Mouse (Mus musculus) forebrain, embryonic 15.5 days (tissue): Measurements from ENCODE around the gene Gm5737. TPM values are rescaled to one million over a fixed set of nuclear protein-coding genes. Genes with fewer than 3 reads are reported as not detected.

ENCODE experiments used
- ATAC-seq: fragments of 200-750 bp; cut with Nextera tagmentation; replicated peaks from 2 replicates; pipeline ENCODE4 v1.8.0; 2017; ENCODE audit warnings: mild to moderate bottlenecking, moderate TSS enrichment, moderate library complexity
- H3K27ac ChIP-seq: fragments of 300-500 bp; sonication (generic); replicated peaks from 2 replicates; pipeline ENCODE4 v1.5.1; 2015; ENCODE audit warnings: mild to moderate bottlenecking, inconsistent platforms
- H3K27me3 ChIP-seq: fragments of 300-500 bp; sonication (generic); 2 replicates; pipeline ENCODE4 v1.6.1; 2015; ENCODE audit warnings: inconsistent platforms
- H3K36me3 ChIP-seq: fragments of 300-500 bp; sonication (generic); 2 replicates; pipeline ENCODE4 v1.6.1; 2015; ENCODE audit warnings: mild to moderate bottlenecking, inconsistent platforms
- H3K4me1 ChIP-seq: fragments of 300-500 bp; sonication (generic); 2 replicates; pipeline ENCODE4 v1.6.1; 2015; ENCODE audit warnings: inconsistent platforms
- H3K4me2 ChIP-seq: fragments of 300-500 bp; sonication (generic); replicated peaks from 2 replicates; pipeline ENCODE4 v1.6.1; 2015; ENCODE audit warnings: mild to moderate bottlenecking, inconsistent platforms
- H3K4me3 ChIP-seq: fragments of 300-500 bp; sonication (generic); 2 replicates; pipeline ENCODE4 v1.5.1; 2015; ENCODE audit warnings: mild to moderate bottlenecking, inconsistent platforms
- H3K9ac ChIP-seq: fragments of 300-500 bp; sonication (generic); replicated peaks from 2 replicates; pipeline ENCODE4 v1.6.1; 2015; ENCODE audit warnings: mild to moderate bottlenecking, inconsistent platforms
- H3K9me3 ChIP-seq: fragments of 300-500 bp; sonication (generic); 2 replicates; pipeline ENCODE4 v1.6.1; 2016; ENCODE audit warnings: inconsistent platforms
- WGBS: fragments of 180-500 bp; shearing (Covaris S2); methylation state at CpG from one replicate; pipeline ENCODE4 v1.1.7; 2015; ENCODE audit warnings: mixed read lengths; 5-methylcytosine and 5-hydroxymethylcytosine counted together
- polyA plus RNA-seq: library from polyadenylated mRNA; unstranded; fragments of >200 nt; fragmentation: Nextera tagmentation; extraction: Ambion mirVana; gene quantifications from 2 replicates; pipeline ENCODE4 v1.2.1, GENCODE M21; 2015

Gm5737 gene
- polyA plus RNA-seq, 1 experiment from 2014 or later = not detected

- peaks cover 15% of the 10 kb centered on the region; the same call in 1 of the 2 replicates for H3K27me3 ChIP-seq
Measured at GRCm38 (mm10) chr7:120830431-120831381, 18.5 kb downstream of the Gm5737 start.

GRCm38 (mm10) chr7:120834426-120834825 lies 22.3 kb downstream of the Gm5737 start:
- Histone ChIP-seq H3K36me3 (no peaks in the 10 kb centered on the region), H3K4me1 (peaks cover 20% of the 10 kb centered on the region), H3K4me2 (peak overlapping the region; percentile 48), H3K9me3 (no peaks in the 10 kb centered on the region), H3K4me3 (peak overlapping the region; percentile 81), H3K9ac (peak overlapping the region; percentile 39; the same call in 1 of the 2 replicates), H3K27ac (peak overlapping the region; percentile 80), H3K27me3 (peaks cover 13% of the 10 kb centered on the region; the same call in 1 of the 2 replicates)
- 44% methylated on average over 6 of the region's 6 CpGs for WGBS
- no peak for ATAC-seq

More at GRCm38 (mm10) chr7:120830431-120831381, 18.5 kb downstream of the Gm5737 start:
- Histone ChIP-seq H3K4me2 (peak overlapping the region; percentile 92), H3K9ac (peak overlapping the region; percentile 57), H3K36me3 (no peaks in the 10 kb centered on the region), H3K27ac (no peak overlapping the region; the same call in 1 of the 2 replicates), H3K4me3 (peak overlapping the region; percentile 56), H3K4me1 (peaks cover 20% of the 10 kb centered on the region), H3K9me3 (no peaks in the 10 kb centered on the region)
- WGBS = 2% methylated on average over 46 of the region's 46 CpGs
- ATAC-seq = no peak; the same call in 1 of the 2 replicates

DNA sequence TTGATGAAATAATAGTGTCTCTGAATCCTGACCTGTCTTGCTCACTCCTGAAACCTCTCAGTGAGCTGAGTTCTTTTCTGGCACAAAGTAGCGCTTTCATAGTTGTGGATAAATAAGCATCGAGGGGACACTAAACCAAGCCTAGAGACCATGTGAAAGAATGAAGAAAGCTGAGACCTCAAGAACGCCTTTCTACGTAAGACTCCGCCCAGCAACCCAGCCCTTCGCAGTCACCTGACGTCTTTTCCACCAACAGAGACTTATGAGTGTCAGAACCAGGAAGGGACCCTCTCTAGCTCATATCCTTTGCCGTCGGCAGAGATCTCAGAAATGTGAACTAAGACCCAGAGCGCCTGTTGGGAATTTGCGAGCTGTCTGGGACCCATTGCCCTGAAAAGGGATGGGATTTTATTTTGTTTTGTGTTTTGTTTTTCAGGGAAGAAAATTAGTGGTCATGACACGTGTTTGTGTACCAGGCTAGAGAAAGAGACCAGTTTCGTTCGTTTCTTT lies 22.8 kb downstream of the Gm5737 start:
- 9% methylated on average over 14 of the region's 14 CpGs for WGBS
- peak overlapping the region; percentile 48 for H3K4me2 ChIP-seq

DNA sequence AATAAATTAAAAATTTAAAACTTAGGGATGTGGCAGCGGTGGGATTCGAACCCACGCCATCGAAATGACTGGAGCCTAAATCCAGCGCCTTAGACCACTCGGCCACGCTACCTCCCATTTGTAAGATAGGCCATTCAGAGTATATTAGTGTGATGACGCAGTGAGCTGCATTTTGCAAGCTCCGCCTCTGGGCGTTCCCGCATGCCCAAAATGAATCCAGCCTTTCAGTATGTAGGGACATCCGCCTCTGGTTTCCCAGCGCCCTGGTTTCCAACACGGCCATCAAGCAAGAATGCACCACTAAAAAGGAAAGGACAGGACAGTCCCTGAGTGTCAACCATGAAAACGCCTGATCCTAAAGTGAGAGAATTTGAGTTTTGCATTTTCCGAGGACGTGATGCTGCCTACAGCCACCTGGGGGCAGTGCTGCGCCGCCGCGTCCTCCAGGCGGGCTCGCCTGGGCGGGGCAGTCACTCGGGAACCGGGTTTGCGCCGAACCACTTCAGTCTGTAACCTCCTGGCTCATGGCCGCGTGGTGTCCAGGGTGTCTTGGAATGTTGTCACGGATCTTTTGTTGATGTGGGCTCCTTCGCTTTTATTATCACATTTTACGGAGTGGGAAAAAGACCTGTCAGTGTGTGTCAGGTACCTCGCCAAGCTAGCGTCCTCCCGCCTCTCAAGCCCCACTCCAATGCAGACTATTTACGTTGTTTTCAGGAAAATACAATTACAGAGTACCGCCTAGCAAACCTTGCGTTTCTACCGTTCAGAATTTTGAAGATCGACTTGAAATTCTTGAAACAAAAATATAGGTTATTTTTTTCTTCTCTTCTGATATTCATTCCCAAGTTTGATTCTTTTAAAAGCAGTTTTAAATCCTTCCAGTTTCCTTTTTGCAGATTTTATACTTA lies 23.5 kb downstream of the Gm5737 start:
- Histone ChIP-seq H3K4me3 (peak overlapping the region; percentile 81), H3K4me1 (peaks cover 15% of the 10 kb centered on the region)

More for the DNA sequence above, 22.8 kb downstream of the Gm5737 start:
- Histone ChIP-seq H3K36me3 (no peaks in the 10 kb centered on the region), H3K4me1 (peaks cover 20% of the 10 kb centered on the region), H3K27ac (peak overlapping the region; percentile 80), H3K4me3 (peak overlapping the region; percentile 81), H3K9ac (peak overlapping the region; percentile 39), H3K9me3 (no peaks in the 10 kb centered on the region), H3K27me3 (peaks cover 8% of the 10 kb centered on the region; the same call in 1 of the 2 replicates)
- peak; percentile 89 for ATAC-seq

GRCm38 (mm10) chr7:120836361-120836760 lies 24.2 kb downstream of the Gm5737 start:
- Histone ChIP-seq H3K9me3 (no peaks in the 10 kb centered on the region), H3K9ac (peak overlapping the region; percentile 62), H3K4me3 (peak overlapping the region; percentile 81), H3K27me3 (0 out of 2 replicates have a peak, but pooled peaks cover 4% of the 10 kb centered on the region), H3K36me3 (no peaks in the 10 kb centered on the region), H3K27ac (peak overlapping the region; percentile 91), H3K4me2 (peak overlapping the region; percentile 49), H3K4me1 (peaks cover 8% of the 10 kb centered on the region; the same call in 1 of the 2 replicates)
- WGBS = 4% methylated on average over 12 of the region's 12 CpGs
- ATAC-seq = no peak

More for the DNA sequence above, 23.5 kb downstream of the Gm5737 start:
- peak overlapping the region; percentile 62 for H3K9ac ChIP-seq
- WGBS = under 1% methylated on average over 41 of the region's 41 CpGs
- peak overlapping the region; percentile 91 for H3K27ac ChIP-seq
- no peaks in the 10 kb centered on the region for H3K9me3 ChIP-seq
- H3K36me3 ChIP-seq = no peaks in the 10 kb centered on the region
- peak overlapping the region; percentile 49 for H3K4me2 ChIP-seq
- ATAC-seq = peak; percentile 92
- peaks cover 6% of the 10 kb centered on the region; the same call in 1 of the 2 replicates for H3K27me3 ChIP-seq

DNA sequence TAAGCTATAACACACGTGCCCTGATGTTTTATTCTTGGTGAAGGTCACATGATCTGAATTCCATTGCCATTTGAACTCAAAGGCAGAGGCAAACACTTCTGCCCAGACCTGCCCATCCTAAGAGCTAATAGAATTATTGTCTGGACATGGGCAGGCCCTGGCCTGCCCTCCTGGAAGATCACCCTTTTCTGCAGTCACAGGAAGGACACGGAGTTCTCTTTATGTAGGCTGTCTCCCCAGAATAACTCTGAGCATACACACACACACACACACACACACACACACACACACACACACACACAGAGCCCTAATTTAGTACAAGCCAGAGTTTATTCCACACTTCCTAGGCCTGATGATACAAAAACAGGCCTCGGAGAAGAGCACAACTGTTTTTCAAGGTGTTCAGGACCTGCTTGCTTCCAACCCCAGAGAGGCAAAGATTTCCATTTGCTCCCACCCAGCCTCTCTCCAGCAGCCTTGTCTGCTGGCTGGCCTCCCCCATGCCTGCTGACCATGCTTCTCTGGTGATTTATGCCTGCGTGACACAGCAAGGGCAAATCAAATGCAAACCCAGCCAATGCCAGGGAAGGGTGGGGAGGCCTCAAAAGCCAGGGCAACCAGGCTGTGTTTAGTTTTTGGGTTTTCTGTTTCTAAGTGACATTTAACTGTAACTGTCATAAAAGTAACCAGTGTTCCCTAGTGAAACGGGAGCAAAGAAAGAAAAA lies 26.4 kb downstream of the Gm5737 start:
- H3K36me3 ChIP-seq = no peaks in the 10 kb centered on the region
- H3K4me1 ChIP-seq = peaks cover 9% of the 10 kb centered on the region
- ATAC-seq = no peak
- 73% methylated on average over 5 of the region's 5 CpGs for WGBS
- no peaks in the 10 kb centered on the region for H3K9me3 ChIP-seq
- H3K9ac ChIP-seq = no peak overlapping the region
- no peak overlapping the region for H3K27ac ChIP-seq
- no peaks in the 10 kb centered on the region for H3K27me3 ChIP-seq
- no peak overlapping the region for H3K4me2 ChIP-seq
- H3K4me3 ChIP-seq = no peak overlapping the region

- Histone ChIP-seq H3K36me3 (no peaks in the 10 kb centered on the region), H3K9ac (no peak overlapping the region), H3K4me1 (peaks cover 14% of the 10 kb centered on the region), H3K4me2 (no peak overlapping the region), H3K27ac (no peak overlapping the region), H3K4me3 (no peak overlapping the region), H3K9me3 (no peaks in the 10 kb centered on the region), H3K27me3 (no peaks in the 10 kb centered on the region)
- WGBS = 89% methylated on average over 2 of the region's 2 CpGs
- no peak for ATAC-seq
Measured at GRCm38 (mm10) chr7:120839786-120840185, 27.6 kb downstream of the Gm5737 start.

DNA sequence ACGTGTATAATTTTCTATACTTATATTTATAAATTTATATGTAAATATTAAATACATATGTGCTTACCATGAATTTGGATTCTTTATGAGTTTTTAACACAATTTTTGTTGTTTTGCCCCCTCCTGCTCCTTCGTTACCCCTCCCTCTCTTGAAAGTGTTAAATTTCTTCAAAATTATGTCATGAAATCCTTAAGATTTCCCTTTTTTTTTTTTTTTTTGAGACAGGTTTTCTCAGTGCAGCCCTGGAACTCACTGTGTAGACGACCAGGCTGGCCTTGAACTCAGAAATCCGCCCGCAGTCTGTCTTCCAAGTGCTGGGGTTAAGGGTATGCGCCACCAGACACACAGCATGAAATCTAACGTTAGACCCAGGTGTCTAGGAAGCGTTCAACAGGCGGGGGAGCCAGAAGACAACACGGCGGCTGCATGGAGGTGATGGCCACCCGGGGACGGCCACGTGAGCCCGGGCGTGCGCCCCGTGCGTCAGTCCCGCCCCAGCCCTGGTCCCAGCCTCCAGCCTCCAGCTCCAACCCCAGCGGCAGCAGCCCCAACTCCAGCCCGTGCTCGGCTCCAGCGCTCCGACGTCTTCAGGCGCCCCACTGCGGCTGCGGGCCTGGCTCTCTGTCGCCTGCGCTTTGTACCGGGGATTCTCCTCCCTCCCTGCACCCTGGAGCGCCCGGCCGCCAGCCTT lies 30.3 kb downstream of the Gm5737 start, which contains the start of gene Eef2k:
Gene Eef2k, plus strand, starts transcription at position 487 of the 692 bp plus-strand sequence.
- H3K36me3 ChIP-seq = no peaks in the 10 kb centered on the region
- no peaks in the 10 kb centered on the region for H3K27me3 ChIP-seq
- WGBS = 4% methylated on average over 34 of the region's 35 CpGs
- H3K4me1 ChIP-seq = peaks cover 20% of the 10 kb centered on the region
- peak; percentile 91 for ATAC-seq
- H3K4me3 ChIP-seq = peak within 1 kb of the TSS; percentile 78
- peak within 1 kb of the TSS; percentile 99 for H3K27ac ChIP-seq
- H3K4me2 ChIP-seq = peak within 1 kb of the TSS; percentile 73
- H3K9me3 ChIP-seq = no peaks in the 10 kb centered on the region
- H3K9ac ChIP-seq = peak within 1 kb of the TSS; percentile 93

DNA sequence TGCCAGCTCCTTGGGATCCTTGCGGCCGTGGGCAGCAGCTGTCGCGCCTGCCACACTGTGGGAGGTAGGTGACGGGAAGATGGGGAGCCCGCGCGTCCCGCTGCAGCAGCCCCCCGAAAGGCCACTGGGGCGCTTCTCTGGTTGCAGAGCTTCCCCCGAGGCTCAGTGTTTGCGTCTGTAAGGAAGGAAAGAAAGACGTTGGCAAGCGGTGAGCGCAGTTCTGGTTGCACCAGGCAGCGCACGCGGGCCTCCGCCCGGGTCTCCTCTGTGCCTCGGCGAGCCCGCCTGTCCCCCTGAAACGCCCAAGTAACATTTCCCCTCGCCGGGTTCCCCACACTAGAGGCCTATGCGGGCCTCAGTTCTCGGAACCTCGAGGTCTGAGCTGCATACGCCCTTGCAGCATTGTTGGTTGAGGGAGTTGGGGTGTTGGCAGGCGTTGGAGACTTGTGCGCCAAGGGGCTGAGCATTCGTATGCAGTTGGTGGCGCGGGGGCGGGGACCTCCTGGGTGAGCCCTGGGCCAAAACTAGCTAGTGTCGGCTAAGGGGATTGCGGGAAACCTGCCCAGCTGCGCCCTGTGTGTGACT lies 31.0 kb downstream of the Gm5737 start:
- Histone ChIP-seq H3K27me3 (no peaks in the 10 kb centered on the region), H3K4me1 (peaks cover 20% of the 10 kb centered on the region), H3K9ac (peak overlapping the region; percentile 93), H3K4me2 (peak overlapping the region; percentile 73), H3K36me3 (no peaks in the 10 kb centered on the region), H3K9me3 (no peaks in the 10 kb centered on the region), H3K27ac (peak overlapping the region; percentile 99), H3K4me3 (peak overlapping the region; percentile 78)
- 1% methylated on average over 40 of the region's 40 CpGs for WGBS
- ATAC-seq = peak; percentile 88

DNA sequence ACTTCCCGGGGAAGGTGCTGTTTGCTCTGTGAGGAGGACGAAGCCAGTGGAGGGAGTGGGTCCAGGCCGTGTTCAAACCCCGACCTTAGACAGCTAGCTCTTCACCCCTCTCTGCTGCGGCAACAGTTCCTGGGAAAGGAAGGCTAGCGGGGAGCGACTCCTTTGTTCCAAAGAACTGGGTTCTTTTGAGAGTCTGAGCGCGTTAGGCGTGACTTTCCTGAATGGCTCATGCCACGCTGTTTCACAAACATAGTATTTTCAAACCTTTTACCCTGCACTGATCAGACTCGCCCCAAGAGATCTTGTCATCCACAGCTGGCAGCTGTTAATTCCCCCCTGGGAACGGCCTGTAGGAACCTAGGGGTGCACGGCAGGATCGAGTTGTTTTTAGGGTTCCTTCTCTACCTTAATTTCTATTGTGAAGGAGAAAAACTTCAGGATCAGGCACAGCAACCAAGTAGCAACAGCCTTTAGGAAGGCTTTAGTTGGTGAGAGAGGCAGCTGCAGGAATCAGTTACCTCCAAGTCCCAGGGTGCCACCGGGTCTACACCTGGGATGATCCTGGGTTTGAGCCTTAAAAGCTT lies 31.8 kb downstream of the Gm5737 start:
- 1% methylated on average over 16 of the region's 16 CpGs for WGBS
- peak overlapping the region; percentile 99 for H3K27ac ChIP-seq
- no peaks in the 10 kb centered on the region for H3K36me3 ChIP-seq
- H3K4me1 ChIP-seq = peaks cover 20% of the 10 kb centered on the region
- no peaks in the 10 kb centered on the region for H3K27me3 ChIP-seq
- H3K9me3 ChIP-seq = no peaks in the 10 kb centered on the region
- H3K9ac ChIP-seq = peak overlapping the region; percentile 93
- ATAC-seq = peak; percentile 12
- H3K4me3 ChIP-seq = peak overlapping the region; percentile 78
- peak overlapping the region; percentile 73 for H3K4me2 ChIP-seq
